Mouse (Mus musculus) forebrain, embryonic 16.5 days (tissue): Measurements from ENCODE around the gene Tnni3k. TPM values are rescaled to one million over a fixed set of nuclear protein-coding genes. Genes with fewer than 3 reads are reported as not detected.

Experiments
- ATAC-seq: fragments of 200-750 bp; cut with Nextera tagmentation; 2 replicates; pipeline ENCODE4 v1.8.0; 2017; ENCODE audit warnings: mild to moderate bottlenecking, moderate library complexity
- H3K27ac ChIP-seq: fragments of 300-500 bp; sonication (generic); 2 replicates; pipeline ENCODE4 v1.5.1; 2014; ENCODE audit warnings: low read length, control low read depth
- H3K27me3 ChIP-seq: fragments of 300-500 bp; sonication (generic); replicated peaks from 2 replicates; pipeline ENCODE4 v1.6.1; 2014; ENCODE audit warnings: low read length; ENCODE audit not compliant: control insufficient read depth, insufficient read depth
- H3K36me3 ChIP-seq: fragments of 300-500 bp; sonication (generic); 2 replicates; pipeline ENCODE4 v1.6.1; 2014; ENCODE audit not compliant: control insufficient read depth, insufficient read depth
- H3K4me1 ChIP-seq: fragments of 300-500 bp; sonication (generic); replicated peaks from 2 replicates; pipeline ENCODE4 v1.6.1; 2014; ENCODE audit warnings: low read length; ENCODE audit not compliant: control insufficient read depth, insufficient read depth
- H3K4me2 ChIP-seq: fragments of 300-500 bp; sonication (generic); 2 replicates; pipeline ENCODE4 v1.6.1; 2014; ENCODE audit warnings: mild to moderate bottlenecking, low read length, control low read depth
- H3K4me3 ChIP-seq: fragments of 300-500 bp; sonication (generic); replicated peaks from 2 replicates; pipeline ENCODE4 v1.5.1; 2014; ENCODE audit warnings: mild to moderate bottlenecking, low read length, control low read depth
- H3K9ac ChIP-seq: fragments of 300-500 bp; sonication (generic); replicated peaks from 2 replicates; pipeline ENCODE4 v1.6.1; 2014; ENCODE audit warnings: low read depth, low read length, control low read depth
- H3K9me3 ChIP-seq: fragments of 300-500 bp; sonication (generic); 2 replicates; pipeline ENCODE4 v1.6.1; 2016; ENCODE audit warnings: low read length; ENCODE audit not compliant: control insufficient read depth
- WGBS: fragments of 180-500 bp; shearing (Covaris S2); extraction: QIAGEN DNeasy Blood & Tissue Kit; methylation state at CpG from one replicate; pipeline ENCODE4 v1.1.7; 2014; 5-methylcytosine and 5-hydroxymethylcytosine counted together
- polyA plus RNA-seq: library from polyadenylated mRNA; unstranded; fragments of >200 nt; fragmentation: Nextera tagmentation; extraction: Ambion mirVana; gene quantifications from 2 replicates; pipeline ENCODE4 v1.2.1, GENCODE M21; 2015

Gene Tnni3k
- polyA plus RNA-seq, 1 experiment from 2014 or later, result 0.11 TPM

DNA sequence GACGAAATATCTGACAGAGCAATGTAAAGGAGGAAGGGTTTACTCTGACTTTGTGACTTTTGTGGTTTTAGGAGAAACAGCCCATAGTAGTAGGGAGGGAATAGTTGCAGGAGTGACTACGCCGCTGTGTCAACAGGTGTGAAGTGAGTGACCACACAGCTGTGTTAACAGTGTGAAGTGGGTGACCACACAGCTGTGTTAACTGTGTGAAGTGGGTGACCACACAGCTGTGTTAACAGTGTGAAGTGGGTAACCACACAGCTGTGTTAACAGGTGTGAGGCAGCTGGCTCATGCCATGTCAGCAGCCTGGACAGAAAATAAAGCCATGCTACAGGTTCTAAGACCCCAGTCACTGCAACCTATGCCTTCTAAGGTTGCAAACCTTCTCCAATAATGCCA, 162.0 kb downstream of the Tnni3k start:
- Histone ChIP-seq H3K27me3 (no peaks in the 10 kb centered on the region), H3K4me2 (no peak overlapping the region), H3K36me3 (no peaks in the 10 kb centered on the region), H3K9me3 (no peaks in the 10 kb centered on the region), H3K4me3 (no peak overlapping the region), H3K9ac (no peak overlapping the region), H3K27ac (no peak overlapping the region), H3K4me1 (no peaks in the 10 kb centered on the region)
- 88% methylated on average over 3 of the region's 3 CpGs for WGBS
- no peak for ATAC-seq

DNA sequence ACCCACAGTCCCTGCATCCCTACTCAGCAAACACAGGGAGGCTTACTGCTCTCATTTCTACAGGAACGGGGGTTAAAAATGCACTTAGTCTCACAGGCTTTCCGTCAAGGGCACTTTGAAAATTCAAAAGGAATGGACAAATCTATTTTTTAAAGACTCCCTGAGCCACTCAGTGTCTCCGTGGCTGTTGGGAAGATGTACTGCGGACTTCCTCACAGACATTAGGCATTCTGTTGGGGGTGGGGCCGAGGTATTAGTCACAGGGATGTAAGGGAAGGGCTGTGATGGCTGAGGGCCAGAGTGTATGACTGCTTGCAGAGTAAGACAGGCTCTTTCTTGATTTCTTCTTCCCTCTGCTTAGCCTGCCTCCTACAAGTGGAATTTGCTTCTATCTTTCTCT, 169.8 kb downstream of the Tnni3k start:
- whole genome bisulfite sequencing, result 33% methylated on average over 5 of the region's 5 CpGs

DNA sequence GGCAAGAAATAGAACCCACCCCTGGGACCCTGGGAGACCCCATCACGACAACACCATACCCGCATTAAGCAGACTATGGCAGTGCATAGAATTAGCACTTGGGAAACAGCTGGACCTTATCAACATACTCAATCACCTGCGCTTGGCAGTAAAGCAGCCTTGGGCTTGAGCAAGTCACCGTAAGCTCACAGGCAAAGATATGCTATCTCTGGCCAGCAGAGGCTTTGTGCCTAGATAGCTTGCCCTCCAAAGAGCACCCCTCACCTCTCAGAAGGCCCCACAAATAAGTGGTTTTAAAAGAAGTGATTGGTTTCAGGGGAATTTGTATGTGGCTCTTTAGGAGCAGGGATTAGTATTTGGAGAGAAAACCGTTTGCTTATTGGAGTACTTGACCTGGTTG, 170.2 kb downstream of the Tnni3k start:
- Histone ChIP-seq H3K4me3 (no peak overlapping the region), H3K27me3 (no peaks in the 10 kb centered on the region), H3K36me3 (no peaks in the 10 kb centered on the region), H3K9ac (no peak overlapping the region), H3K27ac (no peak overlapping the region), H3K4me2 (no peak overlapping the region), H3K4me1 (peaks cover 6% of the 10 kb centered on the region), H3K9me3 (no peaks in the 10 kb centered on the region)
- 60% methylated on average over 5 of the region's 5 CpGs for WGBS
- ATAC-seq, result no peak

More for the DNA sequence above, 169.8 kb downstream of the Tnni3k start:
- no peaks in the 10 kb centered on the region for H3K36me3 ChIP-seq
- H3K4me1 ChIP-seq, result peaks cover 4% of the 10 kb centered on the region
- no peak overlapping the region for H3K4me3 ChIP-seq
- H3K27me3 ChIP-seq, result no peaks in the 10 kb centered on the region
- no peak overlapping the region for H3K4me2 ChIP-seq
- no peak overlapping the region for H3K9ac ChIP-seq
- no peak overlapping the region for H3K27ac ChIP-seq
- no peak for ATAC-seq
- no peaks in the 10 kb centered on the region for H3K9me3 ChIP-seq

DNA sequence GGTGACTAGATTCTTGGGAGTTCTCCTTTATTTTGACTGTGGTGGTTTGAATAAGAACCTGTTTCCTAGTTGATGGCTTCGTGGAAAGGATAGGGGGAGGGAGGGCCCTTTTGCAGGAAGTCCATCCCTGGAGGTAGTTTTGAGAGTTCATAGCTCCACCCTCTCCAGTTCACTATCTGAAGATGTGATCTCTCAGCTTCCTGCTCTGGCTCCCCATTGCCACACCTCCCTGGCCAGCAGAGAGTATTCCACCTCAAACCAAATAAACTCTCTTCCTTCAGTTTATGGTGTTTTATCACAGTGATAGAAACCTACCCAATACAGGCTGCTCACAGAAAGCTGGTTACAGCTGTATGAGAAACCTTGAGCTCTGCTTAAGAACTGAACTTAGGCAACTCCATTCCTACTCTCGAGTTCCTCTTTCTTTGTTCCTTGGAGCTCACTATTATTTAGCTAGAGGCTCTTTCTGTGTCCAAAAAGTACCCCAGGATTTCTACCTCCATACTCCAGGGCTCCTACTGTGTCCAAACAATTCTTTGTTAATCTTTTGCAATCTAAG, 173.7 kb downstream of the Tnni3k start:
- no peak overlapping the region for H3K4me2 ChIP-seq
- 46% methylated on average over 2 of the region's 2 CpGs for WGBS
- no peak for ATAC-seq

DNA sequence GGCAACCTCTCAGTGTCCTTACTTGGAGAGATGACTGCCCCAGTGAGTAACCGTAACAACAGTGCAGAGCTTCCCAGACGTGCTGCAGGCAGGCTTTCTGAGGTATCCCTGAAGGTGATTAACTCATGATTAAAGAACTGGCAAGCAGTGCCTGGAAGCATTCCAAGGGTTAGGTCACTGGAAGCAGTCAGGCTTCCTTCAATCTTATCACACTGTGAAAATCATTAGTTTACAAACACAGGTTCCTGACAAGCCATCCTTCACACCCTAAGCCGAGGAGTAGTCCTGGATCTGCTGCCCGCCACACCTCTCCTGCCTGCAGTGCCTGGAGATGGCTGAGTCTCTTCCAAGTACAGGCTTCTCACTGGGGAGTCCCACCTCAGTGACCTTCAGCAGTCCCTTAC, 174.7 kb downstream of the Tnni3k start:
- ATAC-seq, result no peak
- no peak overlapping the region for H3K4me3 ChIP-seq
- peaks cover 6% of the 10 kb centered on the region for H3K4me1 ChIP-seq
- H3K27me3 ChIP-seq, result no peaks in the 10 kb centered on the region
- H3K4me2 ChIP-seq, result no peak overlapping the region
- H3K36me3 ChIP-seq, result no peaks in the 10 kb centered on the region
- H3K27ac ChIP-seq, result no peak overlapping the region
- no peaks in the 10 kb centered on the region for H3K9me3 ChIP-seq
- 21% methylated on average over 4 of the region's 4 CpGs for WGBS
- H3K9ac ChIP-seq, result no peak overlapping the region

More for the DNA sequence above, 173.7 kb downstream of the Tnni3k start:
- no peak overlapping the region for H3K27ac ChIP-seq
- peaks cover 6% of the 10 kb centered on the region for H3K4me1 ChIP-seq
- H3K9me3 ChIP-seq, result no peaks in the 10 kb centered on the region
- H3K27me3 ChIP-seq, result no peaks in the 10 kb centered on the region
- no peak overlapping the region for H3K4me3 ChIP-seq
- no peaks in the 10 kb centered on the region for H3K36me3 ChIP-seq
- no peak overlapping the region for H3K9ac ChIP-seq

DNA sequence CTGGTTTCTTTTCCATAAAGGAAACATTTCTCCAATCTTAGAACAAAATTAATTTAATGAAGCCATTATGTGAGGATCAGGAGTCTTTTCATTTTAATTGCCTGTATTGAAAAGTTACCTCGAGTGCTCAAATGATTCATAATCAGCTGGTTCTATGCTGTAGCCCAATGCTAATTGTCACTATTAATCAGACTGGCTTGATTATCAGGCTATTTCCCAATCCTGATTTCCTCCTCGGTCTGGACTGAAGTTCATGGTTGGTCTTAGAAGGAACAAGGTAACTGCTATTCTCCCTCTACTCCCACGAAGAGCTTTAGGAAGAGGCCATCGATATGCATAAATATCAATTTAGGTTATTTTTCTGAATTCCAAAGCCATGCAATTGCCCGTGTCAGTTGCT, 175.1 kb downstream of the Tnni3k start:
- Histone ChIP-seq H3K4me3 (no peak overlapping the region), H3K36me3 (no peaks in the 10 kb centered on the region), H3K4me2 (no peak overlapping the region), H3K27ac (no peak overlapping the region), H3K4me1 (peaks cover 6% of the 10 kb centered on the region), H3K27me3 (no peaks in the 10 kb centered on the region), H3K9ac (no peak overlapping the region), H3K9me3 (no peaks in the 10 kb centered on the region)
- no peak for ATAC-seq
- WGBS, result 45% methylated on average over 5 of the region's 5 CpGs

DNA sequence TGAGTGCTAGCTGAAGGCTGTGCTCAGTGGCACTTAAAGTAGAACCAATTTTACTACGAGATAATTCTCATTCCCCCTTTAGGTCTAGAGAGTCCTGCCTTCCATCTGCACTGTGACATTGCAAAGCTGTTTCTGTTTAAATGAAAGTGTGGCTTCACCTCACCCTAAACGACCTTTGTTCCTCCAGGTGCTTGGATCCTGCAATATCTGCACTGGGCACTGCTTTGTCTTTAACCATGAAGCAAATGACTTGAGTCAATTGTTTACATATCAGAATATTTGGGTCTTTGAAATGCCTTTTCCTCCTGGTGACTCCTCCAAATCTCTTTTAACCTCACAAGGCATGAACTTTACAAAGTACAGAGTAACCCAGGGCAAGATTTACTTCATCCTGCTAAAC, 175.7 kb downstream of the Tnni3k start:
- Histone ChIP-seq H3K4me3 (no peak overlapping the region), H3K4me2 (no peak overlapping the region), H3K9ac (no peak overlapping the region), H3K27me3 (no peaks in the 10 kb centered on the region), H3K27ac (no peak overlapping the region), H3K4me1 (peaks cover 6% of the 10 kb centered on the region), H3K36me3 (no peaks in the 10 kb centered on the region), H3K9me3 (no peaks in the 10 kb centered on the region)
- no peak for ATAC-seq
- 75% methylated on average over 2 of the region's 2 CpGs for WGBS

DNA sequence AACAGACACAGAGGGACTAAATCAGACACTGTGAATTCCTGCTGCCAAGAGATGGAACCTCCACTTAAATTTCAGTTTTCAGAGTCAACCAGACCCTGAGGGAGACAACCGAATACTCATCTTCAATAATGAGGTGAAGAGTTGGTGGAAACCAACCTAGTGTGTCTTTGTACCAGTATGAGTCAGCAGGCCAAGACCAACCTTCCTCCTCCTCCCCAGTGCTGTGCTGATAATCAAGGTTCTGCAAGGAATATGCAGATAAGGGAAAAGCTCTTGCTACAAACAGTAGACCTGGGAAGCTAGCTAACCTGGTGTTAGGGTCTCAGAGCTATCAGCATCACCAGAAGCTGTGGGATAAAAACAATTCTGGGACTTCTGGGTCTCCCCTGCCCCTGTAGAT, 176.1 kb downstream of the Tnni3k start:
- H3K36me3 ChIP-seq, result no peaks in the 10 kb centered on the region
- H3K4me3 ChIP-seq, result no peak overlapping the region
- no peaks in the 10 kb centered on the region for H3K9me3 ChIP-seq
- no peak overlapping the region for H3K4me2 ChIP-seq
- no peak for ATAC-seq
- no peak overlapping the region for H3K27ac ChIP-seq
- peaks cover 6% of the 10 kb centered on the region for H3K4me1 ChIP-seq
- H3K9ac ChIP-seq, result no peak overlapping the region
- no peaks in the 10 kb centered on the region for H3K27me3 ChIP-seq
- WGBS, result 91% methylated on average over 1 of the region's 1 CpGs

DNA sequence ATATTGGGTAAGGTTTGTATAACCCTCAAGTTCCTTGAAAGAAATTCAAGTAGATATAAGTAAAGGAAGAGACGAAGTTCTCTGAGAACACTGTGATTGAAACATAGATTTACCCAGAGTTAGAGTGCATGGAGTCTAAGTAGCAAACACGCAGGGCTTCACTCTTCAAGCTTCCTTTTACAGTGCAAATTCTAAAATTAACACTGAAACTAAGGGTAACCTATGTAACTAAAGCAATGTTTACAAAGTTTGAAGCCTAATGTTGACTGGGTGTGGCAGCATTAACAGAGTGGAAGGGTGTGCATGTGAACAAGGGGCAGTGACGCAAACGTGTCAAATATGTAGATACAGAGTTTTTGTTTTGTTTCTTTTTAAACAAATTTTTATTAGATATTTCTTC, 186.4 kb downstream of the Tnni3k start:
- ATAC-seq, result no peak
- no peaks in the 10 kb centered on the region for H3K4me1 ChIP-seq
- no peak overlapping the region for H3K27ac ChIP-seq
- no peak overlapping the region for H3K4me2 ChIP-seq
- H3K9me3 ChIP-seq, result no peaks in the 10 kb centered on the region
- H3K4me3 ChIP-seq, result no peak overlapping the region
- no peak overlapping the region for H3K9ac ChIP-seq
- H3K36me3 ChIP-seq, result no peaks in the 10 kb centered on the region
- WGBS, result 92% methylated on average over 4 of the region's 4 CpGs
- H3K27me3 ChIP-seq, result no peaks in the 10 kb centered on the region

DNA sequence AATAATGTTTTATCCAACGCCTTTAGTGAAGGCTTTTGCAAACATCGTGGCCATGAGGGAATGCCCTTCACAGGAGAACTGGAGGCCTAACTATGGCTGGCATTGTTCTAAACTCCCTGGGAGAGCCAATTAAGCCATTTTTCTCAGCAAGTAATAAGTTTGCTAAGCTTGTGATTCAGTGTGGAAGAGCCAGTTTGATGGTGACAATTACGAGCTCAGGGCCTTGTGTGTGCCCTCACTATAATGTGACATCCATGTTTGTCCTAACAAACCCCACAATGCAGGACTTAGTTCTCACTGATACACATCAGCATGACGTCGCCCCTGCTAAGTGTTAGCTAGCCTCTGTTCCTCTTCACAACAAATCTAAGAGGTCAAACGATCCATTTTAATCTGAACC, 193.3 kb downstream of the Tnni3k start:
- Histone ChIP-seq H3K4me2 (no peak overlapping the region), H3K4me3 (no peak overlapping the region), H3K36me3 (no peaks in the 10 kb centered on the region), H3K9ac (no peak overlapping the region), H3K4me1 (no peaks in the 10 kb centered on the region), H3K9me3 (no peaks in the 10 kb centered on the region), H3K27me3 (no peaks in the 10 kb centered on the region), H3K27ac (no peak overlapping the region)
- ATAC-seq, result no peak
- 17% methylated on average over 6 of the region's 6 CpGs for WGBS
